Mouse (Mus musculus) kidney, adult 2 months (tissue): ENCODE measurements at regions not wholly inside any gene's neighbourhood (a gene's known extent, or its start where the extent isn't known, plus 50 kb on each side); places are given as distances from the start of the nearest gene placed in this dataset.

Experiments used
- DNase-seq: peaks from one replicate; pipeline ENCODE4 v3.0.0; 2021
- H3K27ac ChIP-seq: fragments of 200-500 bp; 2 replicates; pipeline ENCODE4 v1.5.1; 2012; ENCODE audit warnings: low read depth, low read length, control low read depth, inconsistent platforms; ENCODE audit not compliant: insufficient read depth
- H3K27me3 ChIP-seq: fragments of 200-500 bp; replicated peaks from 2 replicates; pipeline ENCODE4 v1.6.1; 2012; ENCODE audit warnings: mild to moderate bottlenecking, moderate library complexity, low read length, inconsistent platforms; ENCODE audit not compliant: control insufficient read depth, insufficient read depth
- H3K36me3 ChIP-seq: fragments of 200-500 bp; 2 replicates; pipeline ENCODE4 v1.6.1; 2012; ENCODE audit warnings: mild to moderate bottlenecking, moderate library complexity, low read length, inconsistent platforms; ENCODE audit not compliant: control insufficient read depth, insufficient read depth
- H3K4me1 ChIP-seq: fragments of 200-500 bp; 2 replicates; pipeline ENCODE4 v1.6.1; 2011; ENCODE audit warnings: low read length; ENCODE audit not compliant: control insufficient read depth, insufficient read depth
- H3K4me3 ChIP-seq: fragments of 200-500 bp; 2 replicates; pipeline ENCODE4 v1.5.1; 2011; ENCODE audit warnings: mild to moderate bottlenecking, low read depth, low read length, control low read depth; ENCODE audit not compliant: insufficient read depth
- CTCF ChIP-seq: fragments of 200-500 bp; conservative IDR thresholded peaks from 2 replicates; pipeline ENCODE4 v1.5.1; 2011; ENCODE audit warnings: low read depth, mild to moderate bottlenecking, control low read depth, low read length, moderate library complexity, mixed read lengths; ENCODE audit not compliant: insufficient read depth, insufficient read length
- POLR2A ChIP-seq: fragments of 200-500 bp; IDR thresholded peaks from one replicate; pipeline ENCODE4 v1.6.1; 2011; ENCODE audit warnings: low read depth, low read length, control low read depth
- WGBS: fragments of 180-500 bp; shearing (Covaris S2); methylation state at CpG from one replicate; pipeline ENCODE4 v1.1.7; 2018; 5-methylcytosine and 5-hydroxymethylcytosine counted together

DNA sequence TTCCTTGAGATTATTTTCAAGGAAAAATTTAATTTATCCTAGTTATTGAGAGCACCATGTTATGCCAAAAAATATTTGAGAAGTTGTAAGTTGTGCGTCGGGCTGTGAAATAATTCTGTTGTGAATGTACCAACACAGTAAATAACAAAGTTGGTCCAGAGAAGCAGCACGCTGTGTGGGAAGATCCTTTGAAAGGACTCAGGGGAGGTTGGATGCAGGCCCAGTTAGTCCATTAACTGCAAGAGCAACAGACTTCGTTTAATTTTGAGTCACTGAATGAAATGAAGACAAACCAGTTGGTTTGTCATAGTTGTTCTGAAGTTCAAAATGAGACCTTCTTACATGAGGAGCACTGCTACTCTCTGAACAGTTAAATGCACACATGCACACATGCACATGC, 85.8 kb upstream of the Thumpd2 start:
- no peak overlapping the region for H3K4me3 ChIP-seq
- H3K36me3 ChIP-seq = no peaks in the 10 kb centered on the region
- no peaks in the 10 kb centered on the region for H3K4me1 ChIP-seq
- no peak overlapping the region for H3K27ac ChIP-seq
- WGBS = 82% methylated on average over 4 of the region's 4 CpGs
- no peak for DNase-seq
- no peak for TF ChIP-seq CTCF
- TF ChIP-seq POLR2A = no peak
- no peaks in the 10 kb centered on the region for H3K27me3 ChIP-seq

DNA sequence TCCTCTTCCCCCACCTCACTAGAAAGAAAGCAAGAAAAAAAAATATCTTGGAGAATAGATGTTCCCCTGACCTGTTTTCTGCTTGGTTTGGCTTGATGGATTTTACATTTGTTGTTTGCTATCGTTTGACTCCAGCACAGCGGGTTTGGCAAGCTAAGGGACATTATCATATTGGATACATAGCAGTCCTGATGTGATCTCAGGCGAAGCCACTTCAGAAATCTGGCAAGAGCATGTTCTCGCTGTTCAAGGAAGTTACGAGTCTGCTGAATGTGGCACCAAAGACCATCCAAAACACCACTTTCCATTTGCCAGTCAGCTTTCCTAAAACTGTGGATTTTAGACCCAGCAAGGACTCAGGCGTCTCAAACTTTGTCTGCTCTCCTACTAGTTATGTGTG, 69.8 kb upstream of the Thumpd2 start:
- no peaks in the 10 kb centered on the region for H3K4me1 ChIP-seq
- no peak overlapping the region for H3K4me3 ChIP-seq
- no peaks in the 10 kb centered on the region for H3K36me3 ChIP-seq
- H3K27ac ChIP-seq = no peak overlapping the region
- WGBS = 63% methylated on average over 6 of the region's 6 CpGs
- no peak for DNase-seq
- no peak for TF ChIP-seq POLR2A
- TF ChIP-seq CTCF = no peak
- H3K27me3 ChIP-seq = no peaks in the 10 kb centered on the region; the same call in 1 of the 2 replicates

DNA sequence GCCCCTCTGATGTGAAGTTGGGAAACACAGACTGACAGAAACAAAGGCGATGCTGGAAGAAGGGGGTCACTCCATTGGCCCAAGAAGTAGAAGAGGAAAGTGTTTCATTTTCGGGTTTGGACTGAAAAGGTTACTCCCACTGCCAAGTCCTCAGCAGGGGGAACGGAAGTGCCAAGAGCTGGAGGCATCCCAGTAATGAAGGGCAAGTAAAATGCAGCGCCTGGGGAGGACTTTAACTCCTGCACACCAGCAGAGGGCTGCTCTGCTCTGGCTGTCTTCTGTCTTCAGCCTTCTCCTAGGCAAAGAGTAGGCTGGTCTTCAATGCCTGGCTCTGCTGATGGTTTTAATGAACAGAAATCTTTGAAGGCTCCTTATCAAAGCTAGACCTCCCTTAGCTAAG, 68.3 kb upstream of the Thumpd2 start:
- no peak for DNase-seq
- H3K27ac ChIP-seq = no peak overlapping the region
- H3K4me3 ChIP-seq = no peak overlapping the region
- H3K27me3 ChIP-seq = no peaks in the 10 kb centered on the region; the same call in 1 of the 2 replicates
- no peaks in the 10 kb centered on the region for H3K36me3 ChIP-seq
- TF ChIP-seq POLR2A = no peak
- no peak for TF ChIP-seq CTCF
- 70% methylated on average over 4 of the region's 4 CpGs for WGBS
- no peaks in the 10 kb centered on the region for H3K4me1 ChIP-seq
